Mouse (Mus musculus): ENCODE data around the gene Idh1. TPM values are rescaled to one million over a fixed set of nuclear protein-coding genes. Genes with fewer than 3 reads are reported as not detected.
A peak's percentile ranks its signal among the peaks of the same experiment; 100 is the strongest.

Gene Idh1
- total RNA-seq, 2 experiments from 2014 or later, result 5.3 to 12.6 TPM

- ATAC-seq (replicated peaks; ENCODE audit: low FRiP score, low TSS enrichment, poor library complexity, severe bottlenecking), result peak; percentile 89
Observed at GRCm38 (mm10) chr1:65178126-65178901, 8.0 kb downstream of the Idh1 start.

- no peak for ATAC-seq (replicated peaks; ENCODE audit: low FRiP score, low TSS enrichment, poor library complexity, severe bottlenecking)
Observed at GRCm38 (mm10) chr1:65177452-65177851, 8.8 kb downstream of the Idh1 start.

- no peak for ATAC-seq (replicated peaks; ENCODE audit: low FRiP score, low TSS enrichment, poor library complexity, severe bottlenecking)
Observed at GRCm38 (mm10) chr1:65176912-65177311, 9.4 kb downstream of the Idh1 start.

GRCm38 (mm10) chr1:65176171-65176570, 10.1 kb downstream of the Idh1 start:
- ATAC-seq (replicated peaks; ENCODE audit: low FRiP score, low TSS enrichment, poor library complexity, severe bottlenecking), result no peak

- ATAC-seq (replicated peaks; ENCODE audit: low FRiP score, low TSS enrichment, poor library complexity, severe bottlenecking), result no peak
Observed at GRCm38 (mm10) chr1:65173716-65174115, 12.6 kb downstream of the Idh1 start.

- no peak for ATAC-seq (replicated peaks; ENCODE audit: low FRiP score, low TSS enrichment, poor library complexity, severe bottlenecking)
Observed at GRCm38 (mm10) chr1:65171579-65171978, 14.7 kb downstream of the Idh1 start.

- ATAC-seq (replicated peaks; ENCODE audit: low FRiP score, low TSS enrichment, poor library complexity, severe bottlenecking), result peak; percentile 73
Observed at GRCm38 (mm10) chr1:65169947-65170346, 16.4 kb downstream of the Idh1 start.

- peak; percentile 64; the same call in 1 of the 2 replicates for ATAC-seq (replicated peaks; ENCODE audit: low FRiP score, low TSS enrichment, poor library complexity, severe bottlenecking)
Observed at GRCm38 (mm10) chr1:65169536-65169935, 16.8 kb downstream of the Idh1 start.

- ATAC-seq (replicated peaks; ENCODE audit: low FRiP score, low TSS enrichment, poor library complexity, severe bottlenecking), result no peak
Observed at GRCm38 (mm10) chr1:65167496-65167895, 18.8 kb downstream of the Idh1 start.

GRCm38 (mm10) chr1:65162210-65162609, 24.1 kb downstream of the Idh1 start:
- no peak for ATAC-seq (replicated peaks; ENCODE audit: low FRiP score, low TSS enrichment, poor library complexity, severe bottlenecking)

- ATAC-seq (replicated peaks; ENCODE audit: low FRiP score, low TSS enrichment, poor library complexity, severe bottlenecking), result no peak
Observed at GRCm38 (mm10) chr1:65156111-65156510, 30.2 kb downstream of the Idh1 start.

- ATAC-seq (replicated peaks; ENCODE audit: low FRiP score, low TSS enrichment, poor library complexity, severe bottlenecking), result no peak
Observed at GRCm38 (mm10) chr1:65154814-65155213, 31.5 kb downstream of the Idh1 start.

- no peak for ATAC-seq (replicated peaks; ENCODE audit: low FRiP score, low TSS enrichment, poor library complexity, severe bottlenecking)
Observed at GRCm38 (mm10) chr1:65147971-65148370, 38.3 kb downstream of the Idh1 start.

- no peak for ATAC-seq (replicated peaks; ENCODE audit: low FRiP score, low TSS enrichment, poor library complexity, severe bottlenecking)
Observed at GRCm38 (mm10) chr1:65147326-65147725, 39.0 kb downstream of the Idh1 start.

GRCm38 (mm10) chr1:65146601-65147000, 39.7 kb downstream of the Idh1 start:
- ATAC-seq (replicated peaks; ENCODE audit: low FRiP score, low TSS enrichment, poor library complexity, severe bottlenecking), result no peak

- no peak for ATAC-seq (replicated peaks; ENCODE audit: low FRiP score, low TSS enrichment, poor library complexity, severe bottlenecking)
Observed at GRCm38 (mm10) chr1:65144783-65145182, 41.5 kb downstream of the Idh1 start.

- no peak for ATAC-seq (replicated peaks; ENCODE audit: low FRiP score, low TSS enrichment, poor library complexity, severe bottlenecking)
Observed at GRCm38 (mm10) chr1:65137560-65137959, 48.7 kb downstream of the Idh1 start.

GRCm38 (mm10) chr1:65132833-65133232, 53.5 kb downstream of the Idh1 start:
- ATAC-seq (replicated peaks; ENCODE audit: low FRiP score, low TSS enrichment, poor library complexity, severe bottlenecking), result no peak

- ATAC-seq (replicated peaks; ENCODE audit: low FRiP score, low TSS enrichment, poor library complexity, severe bottlenecking), result no peak
Observed at GRCm38 (mm10) chr1:65131671-65132070, 54.6 kb downstream of the Idh1 start.

- ATAC-seq (replicated peaks; ENCODE audit: low FRiP score, low TSS enrichment, poor library complexity, severe bottlenecking), result no peak
Observed at GRCm38 (mm10) chr1:65130226-65130625, 56.1 kb downstream of the Idh1 start.

- ATAC-seq (replicated peaks; ENCODE audit: low FRiP score, low TSS enrichment, poor library complexity, severe bottlenecking), result no peak
Observed at GRCm38 (mm10) chr1:65129634-65130180, 56.6 kb downstream of the Idh1 start.
